Mouse (Mus musculus) MEL (cell line): Measurements from ENCODE around the gene Fam192a.

Source experiments
- CTCF ChIP-seq, 3 experiments: IDR thresholded peaks in 2 of 3; conservative IDR thresholded peaks in 1 of 3; 2 replicates each; pipeline ENCODE4 v1.5.1; 2011 to 2012; ENCODE audit warnings: low read length in 3 of 3, low read depth in 2 of 3, mild to moderate bottlenecking in 2 of 3, improper control_type of control experiment in 1 of 3, inconsistent platforms in 1 of 3, mixed read lengths in 1 of 3, moderate library complexity in 1 of 3; ENCODE audit not compliant: control insufficient read depth in 1 of 3, insufficient read depth in 1 of 3, poor library complexity in 1 of 3, severe bottlenecking in 1 of 3
- MXI1 ChIP-seq: IDR thresholded peaks from 2 replicates; pipeline ENCODE4 v1.6.1; 2011; ENCODE audit warnings: mild to moderate bottlenecking, low read depth, low read length, improper control_type of control experiment
- POLR2AphosphoS2 ChIP-seq: IDR thresholded peaks from 2 replicates; pipeline ENCODE4 v1.6.1; 2011; ENCODE audit warnings: low read length, improper control_type of control experiment

GRCm38 (mm10) chr8:94574159-94574907 lies 27.5 kb downstream of the Fam192a start:
- TF ChIP-seq CTCF (IDR thresholded peaks at IDR 0.05 in 2 of 3, conservative IDR thresholded peaks at IDR 0.05 in 1 of 3; ENCODE audit: control insufficient read depth in 1 of 3, insufficient read depth in 1 of 3, low read depth in 2 of 3, low read length in 3 of 3, poor library complexity in 1 of 3, severe bottlenecking in 1 of 3), result no peak
- no peak for TF ChIP-seq POLR2AphosphoS2
- no peak for TF ChIP-seq MXI1
